Mouse (Mus musculus) liver, postnatal 0 days (tissue): ENCODE data around the gene Rapgef5. TPM values are rescaled to one million over a fixed set of nuclear protein-coding genes. Genes with fewer than 3 reads are reported as not detected.
A peak's percentile ranks its signal among the peaks of the same experiment; 100 is the strongest.

Experiments used
- ATAC-seq: fragments of 200-750 bp; cut with Nextera tagmentation; 2 replicates; pipeline ENCODE4 v1.8.0; 2017; ENCODE audit warnings: mild to moderate bottlenecking, moderate library complexity
- DNase-seq: peaks from one replicate; pipeline ENCODE4 v3.0.0-alpha.2; 2016
- H3K27ac ChIP-seq: fragments of 300-500 bp; sonication (generic); 2 replicates; pipeline ENCODE4 v1.5.1; 2014; ENCODE audit warnings: antibody characterized with exemption, moderate library complexity, mild to moderate bottlenecking, low read depth
- H3K27me3 ChIP-seq: fragments of 300-500 bp; sonication (generic); 2 replicates; pipeline ENCODE4 v1.6.1; 2014; ENCODE audit warnings: low read length, control low read depth, mixed read lengths; ENCODE audit not compliant: insufficient read depth
- H3K36me3 ChIP-seq: fragments of 300-500 bp; sonication (generic); replicated peaks from 2 replicates; pipeline ENCODE4 v1.6.1; 2014; ENCODE audit warnings: mild to moderate bottlenecking, control low read depth, low read length, moderate library complexity, mixed read lengths; ENCODE audit not compliant: insufficient read depth
- H3K4me1 ChIP-seq: fragments of 300-500 bp; sonication (generic); 2 replicates; pipeline ENCODE4 v1.6.1; 2014; ENCODE audit warnings: antibody characterized with exemption, mild to moderate bottlenecking, control low read depth; ENCODE audit not compliant: insufficient read depth
- H3K4me2 ChIP-seq: fragments of 300-500 bp; sonication (generic); 2 replicates; pipeline ENCODE4 v1.6.1; 2014; ENCODE audit warnings: low read depth, mild to moderate bottlenecking, low read length, moderate library complexity, mixed read lengths
- H3K4me3 ChIP-seq: fragments of 300-500 bp; sonication (generic); 2 replicates; pipeline ENCODE4 v1.5.1; 2014; ENCODE audit warnings: low read depth, low read length
- H3K9ac ChIP-seq: fragments of 300-500 bp; sonication (generic); replicated peaks from 2 replicates; pipeline ENCODE4 v1.6.1; 2014; ENCODE audit warnings: mild to moderate bottlenecking, moderate library complexity
- H3K9me3 ChIP-seq: fragments of 300-500 bp; sonication (generic); 2 replicates; pipeline ENCODE4 v1.6.1; 2016; ENCODE audit warnings: mild to moderate bottlenecking, control low read depth, low read length, mixed read lengths
- CTCF ChIP-seq: sonication (generic); IDR thresholded peaks from 2 replicates; pipeline ENCODE4 v1.5.1; 2016; ENCODE audit warnings: antibody characterized with exemption, low read depth
- EP300 ChIP-seq: IDR thresholded peaks from 2 replicates; pipeline ENCODE4 v1.6.1; 2016; ENCODE audit warnings: antibody characterized with exemption, low read depth, mild to moderate bottlenecking
- WGBS: fragments of 180-500 bp; shearing (Covaris S2); extraction: QIAGEN DNeasy Blood & Tissue Kit; methylation state at CpG from one replicate; pipeline ENCODE4 v1.1.7; 2014; ENCODE audit not compliant: insufficient replicate concordance; 5-methylcytosine and 5-hydroxymethylcytosine counted together
- polyA plus RNA-seq: library from polyadenylated mRNA; unstranded; fragments of >200 nt; fragmentation: Nextera tagmentation; extraction: Ambion mirVana; gene quantifications from 2 replicates; pipeline ENCODE4 v1.2.1, GENCODE M21; 2015

The Rapgef5 gene
- polyA plus RNA-seq, 1 experiment from 2014 or later, result 2.1 TPM

DNA sequence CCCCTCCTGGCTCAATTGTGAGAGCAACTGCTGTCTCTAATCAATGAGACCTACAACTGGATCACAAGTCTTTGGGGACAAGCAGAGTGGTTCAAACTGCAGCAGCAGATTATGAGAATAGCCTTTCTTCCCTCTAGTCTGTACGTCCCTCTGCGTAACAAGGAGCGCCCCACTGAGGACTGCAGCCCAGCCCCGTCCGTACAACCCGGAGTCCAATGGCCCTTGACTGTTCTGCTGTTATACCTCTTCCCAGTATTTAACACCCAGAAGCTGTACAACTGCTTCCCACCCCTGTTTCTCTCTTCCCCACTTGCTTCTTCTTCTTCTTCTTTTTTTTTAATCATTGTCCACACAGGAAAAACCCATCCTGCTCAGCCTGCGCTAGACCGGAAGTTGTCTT lies 186.0 kb downstream of the Rapgef5 start:
- Histone ChIP-seq H3K4me1 (no peaks in the 10 kb centered on the region), H3K4me3 (no peak overlapping the region), H3K36me3 (no peaks in the 10 kb centered on the region), H3K27ac (no peak overlapping the region), H3K4me2 (no peak overlapping the region), H3K9ac (no peak overlapping the region), H3K27me3 (no peaks in the 10 kb centered on the region), H3K9me3 (no peaks in the 10 kb centered on the region)
- WGBS, result 86% methylated on average over 8 of the region's 8 CpGs
- DNase-seq (no peak), ATAC-seq (no peak)
- no peak for TF ChIP-seq CTCF

DNA sequence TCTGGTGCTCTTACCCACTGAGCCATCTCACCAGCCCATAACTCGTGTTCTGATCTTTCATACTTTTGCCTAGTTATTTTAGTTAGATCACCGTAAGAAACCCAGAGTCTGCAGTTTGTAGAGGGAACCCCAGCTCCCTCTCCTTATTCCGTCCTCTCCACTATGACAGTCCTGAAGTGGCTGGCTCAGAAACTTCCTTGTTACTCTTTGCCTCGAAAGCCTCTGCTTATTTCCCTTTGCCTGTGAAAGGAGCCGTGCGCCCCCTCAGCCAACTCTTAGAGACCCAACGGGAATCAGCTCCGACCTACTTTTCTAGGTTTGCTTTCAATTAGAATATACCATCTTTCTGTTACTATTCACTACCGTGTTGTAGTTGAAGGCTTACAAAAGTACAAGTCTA lies 186.6 kb downstream of the Rapgef5 start:
- H3K4me2 ChIP-seq, result no peak overlapping the region
- ATAC-seq (no peak), DNase-seq (no peak)
- no peak overlapping the region for H3K27ac ChIP-seq
- no peaks in the 10 kb centered on the region for H3K36me3 ChIP-seq
- H3K4me1 ChIP-seq, result no peaks in the 10 kb centered on the region
- 80% methylated on average over 9 of the region's 9 CpGs for WGBS
- H3K27me3 ChIP-seq, result no peaks in the 10 kb centered on the region
- no peak for TF ChIP-seq CTCF
- TF ChIP-seq EP300, result no peak
- H3K9me3 ChIP-seq, result no peaks in the 10 kb centered on the region
- H3K4me3 ChIP-seq, result no peak overlapping the region
- no peak overlapping the region for H3K9ac ChIP-seq

- H3K9ac ChIP-seq, result no peak overlapping the region
- no peaks in the 10 kb centered on the region for H3K9me3 ChIP-seq
- TF ChIP-seq CTCF, result no peak
- no peak for TF ChIP-seq EP300
- no peak overlapping the region for H3K27ac ChIP-seq
- no peaks in the 10 kb centered on the region for H3K27me3 ChIP-seq
- H3K4me1 ChIP-seq, result no peaks in the 10 kb centered on the region
- H3K36me3 ChIP-seq, result no peaks in the 10 kb centered on the region
- no peak for ATAC-seq
- no peak overlapping the region for H3K4me2 ChIP-seq
- H3K4me3 ChIP-seq, result no peak overlapping the region
- no peak for DNase-seq
- 63% methylated on average over 2 of the region's 2 CpGs for WGBS
Measured at GRCm38 (mm10) chr12:117703413-117703812, 187.1 kb downstream of the Rapgef5 start.

GRCm38 (mm10) chr12:117705308-117705707 lies 189.0 kb downstream of the Rapgef5 start:
- no peak overlapping the region for H3K4me2 ChIP-seq
- no peaks in the 10 kb centered on the region for H3K9me3 ChIP-seq
- H3K4me3 ChIP-seq, result no peak overlapping the region
- ATAC-seq (no peak), DNase-seq (no peak)
- H3K9ac ChIP-seq, result no peak overlapping the region
- no peaks in the 10 kb centered on the region for H3K27me3 ChIP-seq
- 77% methylated on average over 3 of the region's 3 CpGs for WGBS
- no peak for TF ChIP-seq EP300
- no peak for TF ChIP-seq CTCF
- no peak overlapping the region for H3K27ac ChIP-seq
- 0 out of 2 replicates have a peak, but pooled peaks cover 2% of the 10 kb centered on the region for H3K4me1 ChIP-seq
- H3K36me3 ChIP-seq, result no peaks in the 10 kb centered on the region

GRCm38 (mm10) chr12:117709280-117709679 lies 193.0 kb downstream of the Rapgef5 start:
- Histone ChIP-seq H3K9ac (no peak overlapping the region), H3K27me3 (no peaks in the 10 kb centered on the region), H3K4me1 (0 out of 2 replicates have a peak, but pooled peaks cover 2% of the 10 kb centered on the region), H3K36me3 (no peaks in the 10 kb centered on the region), H3K27ac (no peak overlapping the region), H3K9me3 (no peaks in the 10 kb centered on the region), H3K4me3 (no peak overlapping the region), H3K4me2 (peak overlapping the region; percentile 27; the same call in 1 of the 2 replicates)
- ATAC-seq, result 0 out of 2 replicates have a peak, but pooled peaks have one; percentile 40
- TF ChIP-seq EP300 (no peak), CTCF (no peak)
- WGBS, result 56% methylated on average over 12 of the region's 12 CpGs
- no peak for DNase-seq

GRCm38 (mm10) chr12:117712474-117712873 lies 196.2 kb downstream of the Rapgef5 start:
- H3K4me3 ChIP-seq, result no peak overlapping the region
- 0 out of 2 replicates have a peak, but pooled peaks cover 2% of the 10 kb centered on the region for H3K4me1 ChIP-seq
- no peak overlapping the region for H3K27ac ChIP-seq
- H3K4me2 ChIP-seq, result no peak overlapping the region
- TF ChIP-seq EP300 (no peak), CTCF (no peak)
- no peak for DNase-seq
- H3K9ac ChIP-seq, result no peak overlapping the region
- no peaks in the 10 kb centered on the region for H3K9me3 ChIP-seq
- no peaks in the 10 kb centered on the region for H3K36me3 ChIP-seq
- 81% methylated on average over 6 of the region's 6 CpGs for WGBS
- H3K27me3 ChIP-seq, result no peaks in the 10 kb centered on the region
- no peak for ATAC-seq

- Histone ChIP-seq H3K27me3 (no peaks in the 10 kb centered on the region), H3K9me3 (no peaks in the 10 kb centered on the region), H3K9ac (no peak overlapping the region), H3K36me3 (no peaks in the 10 kb centered on the region), H3K27ac (no peak overlapping the region), H3K4me1 (0 out of 2 replicates have a peak, but pooled peaks cover 2% of the 10 kb centered on the region), H3K4me3 (no peak overlapping the region), H3K4me2 (no peak overlapping the region)
- TF ChIP-seq EP300 (no peak), CTCF (no peak)
- no peak for DNase-seq
- no peak for ATAC-seq
- WGBS, result 78% methylated on average over 6 of the region's 6 CpGs
Measured at GRCm38 (mm10) chr12:117713616-117714015, 197.3 kb downstream of the Rapgef5 start.
